Mouse (Mus musculus): ENCODE data around the gene Naa16.
A peak's percentile ranks its signal among the peaks of the same experiment; 100 is the strongest.
"Not testable (repeated sequence)": the region's sequence is repeated elsewhere in the genome, so short reads cannot be mapped to it uniquely, and the experiment has no call there.

Naa16 gene

DNA sequence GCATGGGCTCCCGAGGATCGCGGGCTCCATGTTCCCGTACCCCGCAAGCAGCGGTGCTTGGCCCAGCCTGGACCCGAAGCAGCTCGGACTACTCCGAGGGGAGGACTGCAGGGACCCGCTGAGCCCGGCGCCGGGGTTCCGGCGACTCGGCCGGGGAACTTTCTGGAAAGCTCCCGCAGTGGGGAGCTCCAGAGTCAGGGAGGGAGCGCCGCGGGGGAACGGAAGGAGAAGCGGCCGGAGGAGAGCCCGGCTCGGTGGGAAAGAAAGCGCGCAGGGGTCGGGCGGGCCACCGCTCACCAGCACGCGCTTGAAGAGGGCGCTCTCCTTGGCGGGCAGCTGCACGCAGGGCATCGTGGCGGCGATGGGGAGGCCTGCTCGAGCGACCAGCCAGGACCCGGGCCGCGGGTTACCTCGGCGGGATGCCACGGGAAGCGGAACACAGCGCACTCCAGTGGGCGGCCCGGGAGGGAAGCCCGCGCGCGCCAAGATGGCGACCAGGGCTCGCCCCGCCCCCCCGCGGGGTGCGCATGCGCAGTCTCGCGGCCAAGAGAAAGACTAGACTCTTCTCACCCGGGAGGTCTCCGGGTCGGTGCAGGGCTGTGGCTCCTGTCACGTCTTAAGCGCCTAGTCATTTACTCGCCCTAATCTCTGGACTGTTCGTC, at the start of gene Naa16:
Naa16 (minus strand) TSS at position 514 of the 662 bp plus-strand sequence.
- peak; percentile 79 for DNase-seq (ENCODE audit: low read depth, low spot score)

DNA sequence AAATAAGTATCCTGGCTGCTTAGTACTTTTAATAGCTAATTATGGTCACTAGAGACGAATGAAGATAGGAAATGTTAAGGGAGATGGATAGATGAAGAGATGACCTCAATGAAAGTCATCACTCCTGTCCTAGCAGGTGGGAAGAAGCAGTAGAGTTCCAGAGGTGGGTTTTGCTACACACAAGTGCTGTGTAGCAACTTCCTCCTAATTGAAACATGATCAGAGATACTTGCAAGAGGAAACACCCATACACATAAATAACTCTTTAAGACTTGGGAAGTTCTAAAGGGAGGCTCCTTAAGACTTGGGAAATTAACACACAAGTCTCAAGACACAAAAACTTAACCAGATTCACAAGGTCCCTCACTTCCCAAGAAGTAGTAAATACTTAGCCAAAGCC, 43.5 kb upstream of the Naa16 start:
- no peak for DNase-seq (ENCODE audit: low read depth, low spot score)

DNA sequence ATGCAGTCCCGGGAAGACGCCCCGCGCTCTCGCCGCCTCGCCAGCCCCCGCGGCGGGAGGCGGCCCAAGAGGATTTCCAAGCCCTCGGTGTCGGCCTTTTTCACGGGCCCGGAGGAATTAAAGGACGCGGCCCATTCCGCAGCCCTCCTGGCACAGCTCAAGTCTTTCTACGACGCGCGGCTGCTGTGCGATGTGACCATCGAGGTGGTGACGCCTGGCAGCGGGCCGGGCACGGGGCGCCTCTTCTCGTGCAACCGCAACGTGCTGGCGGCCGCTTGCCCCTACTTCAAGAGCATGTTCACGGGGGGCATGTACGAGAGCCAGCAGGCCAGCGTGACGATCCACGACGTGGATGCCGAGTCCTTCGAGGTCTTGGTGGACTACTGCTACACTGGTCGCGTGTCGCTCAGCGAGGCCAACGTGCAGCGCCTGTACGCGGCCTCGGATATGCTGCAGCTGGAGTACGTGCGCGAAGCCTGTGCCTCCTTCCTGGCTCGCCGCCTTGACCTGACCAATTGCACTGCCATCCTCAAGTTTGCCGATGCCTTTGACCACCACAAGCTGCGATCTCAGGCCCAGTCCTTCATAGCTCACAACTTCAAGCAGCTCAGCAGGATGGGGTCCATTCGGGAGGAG, 36.3 kb upstream of the Naa16 start:
- DNase-seq (ENCODE audit: low read depth, low spot score) = not testable (repeated sequence)

- DNase-seq (ENCODE audit: low read depth, low spot score) = peak; percentile 90
Observed at GRCm38 (mm10) chr14:79425979-79426729, 35.6 kb upstream of the Naa16 start, which contains the start of gene Kbtbd7. Gene Kbtbd7 (plus strand): TSS chr14:79426511.

- no peak for DNase-seq (ENCODE audit: low read depth, low spot score)
Observed at GRCm38 (mm10) chr14:79420083-79420685, 29.6 kb upstream of the Naa16 start.

DNA sequence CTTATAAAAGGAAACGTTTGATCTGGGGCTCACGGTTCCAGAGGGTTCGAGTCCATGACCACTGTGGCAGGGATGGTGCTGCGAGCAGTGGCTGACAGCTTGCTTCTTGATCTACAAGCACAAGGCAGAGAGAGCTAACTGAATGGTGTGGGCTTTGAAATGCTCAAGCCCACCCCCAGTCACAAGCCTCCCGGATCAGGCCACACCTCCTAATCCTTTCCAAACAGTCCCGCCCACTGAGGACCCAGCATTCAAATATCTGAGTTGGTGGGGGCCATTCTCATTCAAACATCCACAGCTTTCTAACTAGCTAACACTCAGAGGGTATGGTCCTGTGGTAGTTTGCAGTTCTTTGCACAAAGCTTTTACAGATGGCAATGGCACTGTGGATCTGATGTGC, 22.5 kb upstream of the Naa16 start:
- no peak for DNase-seq (ENCODE audit: low read depth, low spot score)

DNA sequence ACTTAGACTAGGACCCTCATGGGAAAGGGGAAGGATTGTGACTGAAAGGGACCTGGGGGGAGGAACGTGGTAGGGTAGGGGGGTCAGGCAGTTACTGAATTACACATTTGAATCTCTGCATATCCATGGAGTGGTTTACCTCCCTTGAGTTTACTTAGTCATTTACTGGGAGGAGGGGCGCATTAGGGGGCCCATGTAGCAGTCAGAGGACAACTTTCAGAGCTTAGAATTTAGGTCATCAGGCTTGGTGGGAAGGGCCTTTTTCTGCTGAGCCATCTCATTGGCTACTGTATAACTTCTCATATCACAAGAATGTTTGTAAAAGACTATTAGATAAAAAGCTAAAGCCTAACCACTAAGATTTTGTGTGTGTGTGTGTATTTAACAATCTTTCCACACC, 20.1 kb upstream of the Naa16 start:
- no peak for DNase-seq (ENCODE audit: low read depth, low spot score)

GRCm38 (mm10) chr14:79409278-79409830, 18.8 kb upstream of the Naa16 start:
- no peak for DNase-seq (ENCODE audit: low read depth, low spot score)

GRCm38 (mm10) chr14:79407641-79408040, 17.1 kb upstream of the Naa16 start:
- no peak for DNase-seq (ENCODE audit: low read depth, low spot score)

DNA sequence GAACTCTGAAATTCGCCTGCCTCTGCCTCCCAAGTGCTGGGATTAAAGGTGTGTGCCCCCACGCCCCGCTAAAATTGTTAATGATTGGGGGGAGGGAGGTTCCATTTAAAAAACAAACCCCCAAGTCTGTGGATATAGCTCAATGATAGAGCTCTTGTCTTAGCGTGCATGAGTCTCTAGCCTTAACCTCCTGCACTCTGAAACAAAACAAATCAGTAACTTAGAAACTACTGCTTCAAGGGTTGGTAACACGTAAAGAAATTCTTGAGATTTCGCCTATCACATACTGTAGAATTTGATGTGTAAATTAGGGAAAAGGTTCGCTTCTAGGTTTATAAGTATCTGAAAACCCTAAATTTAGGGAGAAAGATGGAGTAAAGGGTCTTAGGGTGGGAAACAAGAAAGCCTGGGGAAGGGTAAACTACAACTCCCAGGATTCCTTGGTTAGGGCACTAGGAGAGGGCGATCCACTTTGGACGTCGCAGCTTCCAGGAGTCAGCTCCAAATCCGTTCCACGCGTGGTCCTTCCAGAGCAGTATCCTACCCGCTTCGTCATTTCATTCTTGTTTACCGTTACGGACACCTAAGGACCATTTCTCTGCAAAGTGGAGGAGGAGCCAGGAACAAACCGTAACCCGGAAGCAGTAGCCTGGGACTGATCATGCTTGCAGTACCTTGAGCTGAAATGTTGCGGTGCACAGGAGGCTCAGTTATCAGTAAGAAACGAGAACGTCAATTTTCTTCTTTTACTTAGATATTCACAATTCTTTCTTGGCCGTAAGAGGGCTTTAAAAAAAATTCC, 6.9 kb upstream of the Naa16 start, which contains the start of gene Mtrf1:
Mtrf1 (plus strand) TSS at position 452 of the 802 bp plus-strand sequence.
- DNase-seq (ENCODE audit: low read depth, low spot score) = peak; percentile 73

DNA sequence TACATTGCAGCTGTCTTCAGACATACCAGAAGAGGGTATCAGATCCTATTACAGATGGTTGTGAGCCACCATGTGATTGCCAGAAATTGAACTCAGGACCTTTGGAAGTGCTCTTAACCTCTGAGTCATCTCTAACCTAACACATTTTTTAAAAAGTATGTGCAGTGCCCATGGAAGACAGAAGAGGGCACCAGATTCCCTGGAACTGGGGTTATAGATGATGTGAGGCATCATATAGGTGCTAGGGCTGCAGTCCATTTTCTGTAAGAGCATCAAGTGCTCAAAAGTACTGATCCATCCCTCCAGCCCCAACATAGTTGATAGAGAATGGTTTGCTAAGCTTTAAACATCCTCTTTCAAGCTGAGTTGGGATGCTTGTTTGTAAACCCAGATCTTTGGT, 4.0 kb upstream of the Naa16 start:
- DNase-seq (ENCODE audit: low read depth, low spot score) = no peak

GRCm38 (mm10) chr14:79393289-79393688, 2.7 kb upstream of the Naa16 start:
- no peak for DNase-seq (ENCODE audit: low read depth, low spot score)

GRCm38 (mm10) chr14:79389438-79390264, 927 bp downstream of the Naa16 start:
- DNase-seq (ENCODE audit: low read depth, low spot score) = no peak

DNA sequence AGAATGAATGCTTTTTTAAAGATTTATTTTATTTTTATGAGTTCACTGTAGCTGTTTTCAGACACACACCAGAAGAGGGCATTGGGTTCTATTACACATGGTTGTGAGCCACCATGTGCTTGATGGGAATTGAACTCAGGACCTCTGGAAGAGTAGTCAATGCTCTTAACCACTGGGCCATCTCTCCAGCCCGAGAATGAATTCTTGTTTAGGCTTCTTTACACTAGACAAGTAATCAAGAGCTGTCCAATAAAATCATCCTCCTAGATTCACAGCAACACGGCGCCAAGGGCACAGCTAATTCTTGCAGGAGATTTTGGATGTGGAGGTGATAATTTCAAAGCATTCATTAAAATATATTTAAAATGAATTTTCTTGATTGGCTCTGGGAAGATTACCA, 2.3 kb downstream of the Naa16 start:
- no peak for DNase-seq (ENCODE audit: low read depth, low spot score)

- no peak for DNase-seq (ENCODE audit: low read depth, low spot score)
Observed at GRCm38 (mm10) chr14:79383120-79383519, 7.5 kb downstream of the Naa16 start.

GRCm38 (mm10) chr14:79377041-79377440, 13.5 kb downstream of the Naa16 start:
- DNase-seq (ENCODE audit: low read depth, low spot score) = no peak

- DNase-seq (ENCODE audit: low read depth, low spot score) = no peak
Observed at GRCm38 (mm10) chr14:79358055-79358454, 32.5 kb downstream of the Naa16 start.

GRCm38 (mm10) chr14:79346384-79346783, 44.2 kb downstream of the Naa16 start:
- no peak for DNase-seq (ENCODE audit: low read depth, low spot score)

GRCm38 (mm10) chr14:79335613-79336012, 55.0 kb downstream of the Naa16 start:
- no peak for DNase-seq (ENCODE audit: low read depth, low spot score)

DNA sequence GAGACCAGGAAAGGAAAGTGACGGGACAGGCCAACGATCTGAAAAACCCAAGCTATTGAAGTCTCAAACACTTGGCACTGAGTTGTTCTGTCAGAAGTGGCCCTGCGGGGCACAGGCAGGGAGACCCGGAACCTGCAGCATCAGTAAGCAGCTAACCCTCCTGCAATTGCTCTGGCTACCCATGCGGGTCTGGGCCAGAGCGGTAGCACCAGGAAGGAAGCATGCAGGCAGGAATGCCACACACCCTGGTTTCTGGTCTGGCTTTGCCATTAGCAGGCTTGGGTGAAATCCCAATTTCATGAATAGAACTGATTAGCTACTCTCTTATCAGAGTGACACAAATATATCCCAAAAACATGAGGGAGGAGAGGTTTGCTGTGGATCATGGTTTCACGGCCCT, 58.6 kb downstream of the Naa16 start:
- DNase-seq (ENCODE audit: low read depth, low spot score) = no peak

Measured in brain, embryonic 18.5 days (tissue).